Mouse (Mus musculus) adrenal gland, adult 18-20 months (tissue): ENCODE measurements around the gene Cemip. TPM values are rescaled to one million over a fixed set of nuclear protein-coding genes. Genes with fewer than 3 reads are reported as not detected.

Experiments used
- DNase-seq, 2 experiments: peaks; one replicate each; pipeline ENCODE4 v3.0.0; 2021 to 2022; ENCODE audit warnings: low spot score in 2 of 2
- total RNA-seq, 2 experiments: library from RNA; stranded (reverse); gene quantifications; 1 replicate in 1 of 2; 2 replicates in 1 of 2; pipeline ENCODE4 v1.2.3; 2021

The Cemip gene
- total RNA-seq, 2 experiments from 2014 or later: 0.93 to 1.2 TPM

GRCm38 (mm10) chr7:83975283-83975682, 111.0 kb downstream of the Cemip start:
- no peak for DNase-seq

- DNase-seq: no peak
These were observed 113.8 kb downstream of the Cemip start for GRCm38 (mm10) chr7:83972485-83972884.

- DNase-seq: no peak
These were observed 120.1 kb downstream of the Cemip start for GRCm38 (mm10) chr7:83966047-83966818.

- DNase-seq: no peak
These were observed 121.1 kb downstream of the Cemip start for GRCm38 (mm10) chr7:83965181-83965580.

GRCm38 (mm10) chr7:83952511-83952910, 133.8 kb downstream of the Cemip start:
- DNase-seq: no peak

- peak in 1 of 2 experiments; percentile 13 for DNase-seq
These were observed 135.0 kb downstream of the Cemip start for GRCm38 (mm10) chr7:83951327-83951726.

- DNase-seq: peak in 1 of 2 experiments; percentile 15
These were observed 136.6 kb downstream of the Cemip start for GRCm38 (mm10) chr7:83949662-83950061.

- no peak for DNase-seq
These were observed 137.6 kb downstream of the Cemip start for GRCm38 (mm10) chr7:83948743-83949142.

- no peak for DNase-seq
These were observed 144.6 kb downstream of the Cemip start for GRCm38 (mm10) chr7:83941701-83942101.

- DNase-seq: no peak
These were observed 146.2 kb downstream of the Cemip start for GRCm38 (mm10) chr7:83940136-83940535.

GRCm38 (mm10) chr7:83939017-83939721, 147.1 kb downstream of the Cemip start:
- no peak for DNase-seq

GRCm38 (mm10) chr7:83921637-83922036, 164.7 kb downstream of the Cemip start:
- no peak for DNase-seq

GRCm38 (mm10) chr7:83920241-83920640, 166.1 kb downstream of the Cemip start:
- no peak for DNase-seq

GRCm38 (mm10) chr7:83914566-83914965, 171.7 kb downstream of the Cemip start:
- peak; percentile 82 to 87 for DNase-seq

GRCm38 (mm10) chr7:83913995-83914394, 172.3 kb downstream of the Cemip start:
- DNase-seq: no peak

- no peak for DNase-seq
These were observed 172.8 kb downstream of the Cemip start for GRCm38 (mm10) chr7:83913405-83913932.

- DNase-seq: no peak
These were observed 174.4 kb downstream of the Cemip start for GRCm38 (mm10) chr7:83911909-83912308.

GRCm38 (mm10) chr7:83904831-83905230, 181.5 kb downstream of the Cemip start:
- DNase-seq: no peak

- DNase-seq: no peak
These were observed 183.8 kb downstream of the Cemip start for GRCm38 (mm10) chr7:83902296-83903145.

GRCm38 (mm10) chr7:83901425-83901824, 184.9 kb downstream of the Cemip start:
- no peak for DNase-seq

GRCm38 (mm10) chr7:83900519-83900918, 185.8 kb downstream of the Cemip start:
- DNase-seq: no peak
